Comparison of ENCODE assay signal across 9 mouse cellular contexts in the genomic region with DNA sequence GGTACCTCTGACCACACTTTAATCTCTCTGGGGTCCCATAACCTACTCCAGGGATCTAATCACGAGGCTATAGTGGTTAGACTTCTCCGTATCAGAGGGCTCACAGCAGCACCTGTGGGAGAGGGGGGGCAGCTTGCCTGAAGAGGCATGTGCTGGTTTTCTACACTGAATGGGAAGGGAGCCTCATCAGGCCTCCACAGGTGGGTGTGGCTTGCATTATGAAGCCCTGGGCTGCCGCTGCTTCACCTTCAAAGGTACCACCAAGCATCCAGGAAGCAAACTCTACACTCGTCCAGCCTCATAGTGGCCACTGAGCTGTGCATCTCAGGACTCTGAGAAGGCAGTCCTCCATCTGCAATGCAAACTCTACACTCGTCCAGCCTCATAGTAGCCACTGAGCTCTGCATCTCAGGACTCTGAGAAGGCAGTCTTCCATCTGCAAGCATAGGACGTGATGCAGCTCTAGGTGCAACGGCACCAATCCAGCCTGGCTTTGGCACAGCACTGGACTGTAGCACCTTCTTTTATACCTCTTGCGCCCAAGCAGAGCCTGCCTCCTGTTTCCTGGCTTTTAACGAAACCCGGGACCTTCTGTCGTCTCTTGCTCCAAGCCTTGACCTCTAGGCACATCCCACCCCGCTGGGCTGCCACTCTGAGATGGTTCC.
A peak's percentile ranks its signal among the peaks of the same experiment; 100 is the strongest.
DNase-seq lines count a peak whose midpoint lies in the region; ATAC-seq and TF ChIP-seq lines count a peak whose summit lies in the region.
"Had no signal": no experiment of that assay in that cellular context is flagged by ENCODE, and none has a peak within 500 bp of the region (broad histone marks: within the 10 kb centered on the region; RNA-seq: fewer than 3 reads in every experiment).

No protein-coding gene starts in this region.

- no peak overlapping the region for H3K9ac ChIP-seq in heart, adult 2 months (ENCODE audit: low read depth, low read length)
- peak overlapping the region; percentile 37; the same call in 1 of the 2 replicates for H3K9ac ChIP-seq in hindbrain, embryonic 11.5 days (ENCODE audit: low read depth, low read length)
- H3K9ac ChIP-seq in midbrain, embryonic 13.5 days (replicated peaks): 0 out of 2 replicates have a peak overlapping the region, but pooled peaks have one; percentile 4

- peak; percentile 25 for ATAC-seq in hindbrain, embryonic 11.5 days (ENCODE audit: low FRiP score)
- peak; percentile 12; the same call in 1 of the 2 replicates for ATAC-seq in midbrain, embryonic 13.5 days

- H3K27ac ChIP-seq in heart, embryonic 10.5 days: peak overlapping the region; percentile 82
- no peak overlapping the region for H3K27ac ChIP-seq in heart, adult 2 months
- H3K27ac ChIP-seq in hindbrain, embryonic 11.5 days (ENCODE audit: low read depth, low read length): peak overlapping the region; percentile 94
- peak overlapping the region; percentile 91 for H3K27ac ChIP-seq in midbrain, embryonic 13.5 days

- H3K4me2 ChIP-seq in hindbrain, embryonic 11.5 days (replicated peaks; ENCODE audit: low read depth, low read length): peak overlapping the region; percentile 17; the same call in 1 of the 2 replicates
- H3K4me2 ChIP-seq in midbrain, embryonic 13.5 days (replicated peaks): peak overlapping the region; percentile 32; the same call in 1 of the 2 replicates

- no peak for TF ChIP-seq CTCF in heart, adult 2 months (IDR thresholded peaks at IDR 0.05)
- TF ChIP-seq CTCF in E14TG2a.4 (conservative IDR thresholded peaks at IDR 0.05; ENCODE audit: low read length): no peak

- H3K36me3 ChIP-seq in heart, embryonic 10.5 days: no peaks in the 10 kb centered on the region
- H3K36me3 ChIP-seq in heart, adult 2 months (ENCODE audit: control insufficient read depth, insufficient read depth, low read length): no peaks in the 10 kb centered on the region
- H3K36me3 ChIP-seq in E14TG2a.4 (ENCODE audit: insufficient read depth, low read length): no peaks in the 10 kb centered on the region
- no peaks in the 10 kb centered on the region for H3K36me3 ChIP-seq in hindbrain, embryonic 11.5 days (ENCODE audit: control insufficient read depth, insufficient read depth, low read length)
- no peaks in the 10 kb centered on the region for H3K36me3 ChIP-seq in midbrain, embryonic 13.5 days

- no peaks in the 10 kb centered on the region for H3K9me3 ChIP-seq in heart, embryonic 10.5 days
- peaks cover 40% of the 10 kb centered on the region for H3K9me3 ChIP-seq in E14TG2a.4 (ENCODE audit: low read length)
- no peaks in the 10 kb centered on the region for H3K9me3 ChIP-seq in hindbrain, embryonic 11.5 days (ENCODE audit: control insufficient read depth, low read length)
- no peaks in the 10 kb centered on the region for H3K9me3 ChIP-seq in midbrain, embryonic 13.5 days

- intact Hi-C loops in heart, adult 2 months (cut with DNase I): no loop called here

- no peak overlapping the region for H3K4me3 ChIP-seq in heart, embryonic 10.5 days
- H3K4me3 ChIP-seq in heart, adult 2 months: no peak overlapping the region
- H3K4me3 ChIP-seq in E14TG2a.4 (replicated peaks; ENCODE audit: low read length): peak overlapping the region; percentile 50
- no peak overlapping the region for H3K4me3 ChIP-seq in hindbrain, embryonic 11.5 days (ENCODE audit: low read depth, low read length)
- no peak overlapping the region for H3K4me3 ChIP-seq in midbrain, embryonic 13.5 days (replicated peaks)

- H3K4me1 ChIP-seq in heart, embryonic 10.5 days: peaks cover 70% of the 10 kb centered on the region
- no peaks in the 10 kb centered on the region; the same call in 1 of the 2 replicates for H3K4me1 ChIP-seq in heart, adult 2 months (ENCODE audit: control insufficient read depth, insufficient read depth, low read length)
- H3K4me1 ChIP-seq in E14TG2a.4 (replicated peaks; ENCODE audit: low read depth, low read length): peaks cover 28% of the 10 kb centered on the region
- peaks cover 25% of the 10 kb centered on the region for H3K4me1 ChIP-seq in hindbrain, embryonic 11.5 days (replicated peaks; ENCODE audit: control insufficient read depth, insufficient read depth, low read length)
- peaks cover 44% of the 10 kb centered on the region for H3K4me1 ChIP-seq in midbrain, embryonic 13.5 days (replicated peaks)

- DNase-seq in heart, embryonic 10.5 days (ENCODE audit: low spot score): no peak
- no peak for DNase-seq in heart, adult 2 months
- no peak for DNase-seq in hindbrain, embryonic 11.5 days (ENCODE audit: low spot score)
- DNase-seq in urinary bladder, adult 2 months (ENCODE audit: low spot score): no peak
- DNase-seq in lung, postnatal 4 days: no peak
- no peak for DNase-seq in ovary, postnatal 14 days (ENCODE audit: low spot score)
- DNase-seq: kidney, adult 8-10 months had no signal

- H3K79me2 ChIP-seq in heart, adult 2 months (replicated peaks; ENCODE audit: control insufficient read depth, insufficient read depth, low read length): no peaks in the 10 kb centered on the region

- H3K27me3 ChIP-seq in heart, embryonic 10.5 days (ENCODE audit: insufficient read depth, poor library complexity, severe bottlenecking): no peaks in the 10 kb centered on the region
- no peaks in the 10 kb centered on the region for H3K27me3 ChIP-seq in heart, adult 2 months (ENCODE audit: control insufficient read depth, insufficient read depth, low read length)
- peaks cover 49% of the 10 kb centered on the region for H3K27me3 ChIP-seq in E14TG2a.4 (ENCODE audit: insufficient read depth, low read length)
- H3K27me3 ChIP-seq in hindbrain, embryonic 11.5 days (ENCODE audit: control insufficient read depth, insufficient read depth, low read length): no peaks in the 10 kb centered on the region
- H3K27me3 ChIP-seq in midbrain, embryonic 13.5 days: peaks cover 6% of the 10 kb centered on the region; the same call in 1 of the 2 replicates

- no peak for TF ChIP-seq EP300 in heart, adult 2 months (IDR thresholded peaks at IDR 0.05; ENCODE audit: insufficient read depth, low read depth, low read length)

- 39% methylated on average over 12 of the region's 12 CpGs for WGBS in heart, embryonic 10.5 days
- WGBS in heart, adult 2 months: 68% methylated on average over 12 of the region's 12 CpGs
- WGBS in hindbrain, embryonic 11.5 days: 14% methylated on average over 12 of the region's 12 CpGs
- 14% methylated on average over 12 of the region's 12 CpGs for WGBS in midbrain, embryonic 13.5 days

- no peak for TF ChIP-seq POLR2A in heart, adult 2 months (IDR thresholded peaks at IDR 0.05; ENCODE audit: insufficient read depth, low read depth, low read length)
